Mouse (Mus musculus): ENCODE measurements around the gene Npas3.

- TF ChIP-seq GATA1 (IDR thresholded peaks at IDR 0.05; ENCODE audit: low read length) (no peak), TAL1 (IDR thresholded peaks at IDR 0.05; ENCODE audit: low read length) (no peak)
These were observed 266.4 kb downstream of the Npas3 start for GRCm38 (mm10) chr12:53514885-53515284.
